Mouse (Mus musculus): ENCODE results near the gene Art3. TPM values are rescaled to one million over a fixed set of nuclear protein-coding genes. Genes with fewer than 3 reads are reported as not detected.

The Art3 gene
- polyA plus RNA-seq, 1 experiment from 2014 or later, result 2.3 TPM

DNA sequence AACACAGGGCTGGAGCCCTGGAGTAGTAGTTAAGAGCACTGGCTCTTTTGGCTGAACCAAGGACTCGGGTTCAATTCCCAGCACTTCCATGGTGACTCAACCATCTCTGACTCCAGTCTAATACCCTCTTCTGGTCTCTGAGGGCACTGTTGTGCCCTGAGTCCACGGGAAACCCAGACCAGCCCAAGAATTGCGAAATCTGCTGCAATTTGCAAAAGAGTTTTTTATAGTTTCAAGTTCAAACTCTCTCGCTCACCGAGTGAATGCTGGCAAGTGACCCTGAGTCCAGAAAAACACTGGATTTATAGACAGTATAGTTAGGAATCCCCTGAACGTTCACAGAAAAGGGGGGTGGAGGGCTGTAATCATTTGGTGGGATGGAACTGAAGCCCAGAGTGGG, 38.8 kb downstream of the Art3 start:
- Histone ChIP-seq H3K9ac (no peak overlapping the region), H3K27ac (no peak overlapping the region), H3K4me1 (peaks cover 18% of the 10 kb centered on the region; the same call in 1 of the 2 replicates), H3K36me3 (ENCODE audit: poor library complexity, severe bottlenecking) (no peaks in the 10 kb centered on the region), H3K4me2 (no peak overlapping the region), H3K9me3 (replicated peaks) (no peaks in the 10 kb centered on the region), H3K4me3 (no peak overlapping the region), H3K27me3 (no peaks in the 10 kb centered on the region)
- WGBS, result 83% methylated on average over 6 of the region's 6 CpGs
- ATAC-seq, result no peak

DNA sequence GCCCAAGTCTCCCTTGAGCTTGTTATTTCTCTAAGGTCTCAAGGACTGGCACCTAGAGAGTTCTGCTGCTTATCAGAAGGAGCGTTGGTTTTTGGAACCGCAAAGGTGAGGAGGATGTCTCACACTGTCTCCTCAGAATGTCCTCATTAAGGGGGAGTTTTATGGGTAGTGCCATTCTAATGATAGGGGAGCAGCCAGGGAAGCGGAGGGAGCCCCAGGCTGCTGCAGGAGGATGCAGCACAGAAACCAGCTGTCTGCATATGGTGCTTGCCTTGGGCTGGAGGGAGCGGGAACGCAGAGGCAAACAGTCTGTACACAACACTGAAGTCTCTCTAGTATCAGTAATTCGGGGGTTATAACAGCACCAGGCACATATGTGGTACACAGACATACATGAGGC, 39.3 kb downstream of the Art3 start:
- 85% methylated on average over 6 of the region's 6 CpGs for WGBS
- 0 out of 2 replicates have a peak overlapping the region, but pooled peaks have one; percentile 16 for H3K9ac ChIP-seq
- no peaks in the 10 kb centered on the region for H3K27me3 ChIP-seq

DNA sequence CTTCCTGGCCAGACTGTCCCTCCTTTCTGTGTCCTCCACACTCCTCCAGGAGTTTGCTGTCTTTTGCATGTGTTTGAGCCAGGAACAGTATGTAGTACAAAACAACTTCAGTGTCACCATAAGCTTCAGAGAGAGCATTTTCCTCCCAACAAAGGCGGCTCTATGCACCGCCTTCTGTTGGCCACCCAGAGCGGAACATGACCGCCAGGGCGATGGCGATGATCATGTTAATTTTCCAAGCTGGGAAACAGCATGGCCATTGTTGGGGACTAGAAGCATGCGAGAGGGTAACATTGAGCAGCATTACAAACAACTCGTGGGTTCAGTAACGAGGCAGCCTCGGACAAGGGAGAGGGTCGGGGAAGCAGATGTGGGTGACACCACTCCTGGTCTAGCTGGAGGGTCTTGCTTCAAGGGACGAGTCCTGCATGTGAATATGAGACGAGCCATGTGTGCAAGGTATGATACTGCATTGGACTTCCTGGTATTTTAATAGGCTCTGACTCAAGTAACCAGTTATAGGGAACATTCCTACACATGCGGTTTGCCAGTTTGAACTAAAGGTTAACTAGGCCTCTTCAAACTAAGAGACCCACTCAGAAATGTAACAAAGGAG, 39.8 kb downstream of the Art3 start:
- Histone ChIP-seq H3K9me3 (replicated peaks) (no peaks in the 10 kb centered on the region), H3K27me3 (no peaks in the 10 kb centered on the region), H3K4me1 (peaks cover 20% of the 10 kb centered on the region; the same call in 1 of the 2 replicates), H3K4me3 (no peak overlapping the region), H3K4me2 (no peak overlapping the region), H3K27ac (peak overlapping the region; percentile 23; the same call in 1 of the 2 replicates), H3K9ac (no peak overlapping the region), H3K36me3 (ENCODE audit: poor library complexity, severe bottlenecking) (no peaks in the 10 kb centered on the region)
- 46% methylated on average over 14 of the region's 14 CpGs for WGBS
- ATAC-seq, result peak; percentile 53; the same call in 1 of the 2 replicates

More for the DNA sequence above, 39.3 kb downstream of the Art3 start:
- H3K9me3 ChIP-seq (replicated peaks), result no peaks in the 10 kb centered on the region
- no peak for ATAC-seq
- no peak overlapping the region for H3K4me2 ChIP-seq
- H3K4me3 ChIP-seq, result no peak overlapping the region
- peaks cover 18% of the 10 kb centered on the region; the same call in 1 of the 2 replicates for H3K4me1 ChIP-seq
- peak overlapping the region; percentile 23; the same call in 1 of the 2 replicates for H3K27ac ChIP-seq
- no peaks in the 10 kb centered on the region for H3K36me3 ChIP-seq (ENCODE audit: poor library complexity, severe bottlenecking)

DNA sequence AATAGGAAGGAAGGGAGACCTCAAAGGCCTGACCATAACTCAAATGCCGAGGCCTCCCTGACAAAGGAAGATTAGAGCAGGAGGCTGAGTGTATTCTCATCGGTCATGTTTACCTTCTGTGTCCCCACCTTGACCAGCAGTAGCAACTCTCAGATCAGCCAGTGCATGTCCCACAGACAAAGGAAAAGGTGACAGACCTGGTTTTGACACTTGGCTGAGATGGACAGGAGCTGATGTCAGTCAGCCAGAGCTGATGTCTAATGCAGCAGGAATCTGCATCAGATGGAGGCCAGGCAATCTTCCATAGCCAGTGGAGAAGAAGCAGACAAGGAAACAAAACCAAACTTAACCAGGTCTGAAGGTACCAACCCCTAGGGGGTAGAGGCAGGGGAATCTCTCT, 41.0 kb downstream of the Art3 start:
- 80% methylated on average over 2 of the region's 2 CpGs for WGBS
- Histone ChIP-seq H3K4me2 (no peak overlapping the region), H3K36me3 (ENCODE audit: poor library complexity, severe bottlenecking) (no peaks in the 10 kb centered on the region), H3K9me3 (replicated peaks) (no peaks in the 10 kb centered on the region), H3K27ac (no peak overlapping the region), H3K4me1 (peaks cover 31% of the 10 kb centered on the region), H3K9ac (no peak overlapping the region), H3K4me3 (no peak overlapping the region), H3K27me3 (no peaks in the 10 kb centered on the region)
- no peak for ATAC-seq

DNA sequence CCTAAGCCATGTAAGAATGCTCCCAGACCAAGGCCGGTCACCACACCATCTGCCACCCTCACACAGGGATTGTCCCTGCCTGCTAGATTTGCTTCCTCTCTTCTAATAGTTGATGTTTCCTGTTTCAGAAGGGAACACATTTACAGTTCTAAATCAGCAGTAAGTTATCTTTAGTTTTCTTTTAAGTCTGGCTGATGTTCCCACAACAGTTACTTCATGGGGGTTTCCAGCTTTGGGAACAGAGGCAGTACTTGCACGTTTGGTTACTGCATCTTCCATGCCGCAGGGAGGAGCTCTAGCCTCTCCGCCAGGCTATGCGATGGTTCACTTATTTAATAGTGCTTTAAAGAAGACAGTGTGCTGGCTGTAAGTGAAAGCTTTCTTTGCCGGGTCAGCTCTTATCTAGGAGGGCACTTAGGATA, 43.1 kb downstream of the Art3 start:
- H3K4me2 ChIP-seq, result no peak overlapping the region
- H3K27me3 ChIP-seq, result no peaks in the 10 kb centered on the region
- no peaks in the 10 kb centered on the region for H3K9me3 ChIP-seq (replicated peaks)
- H3K9ac ChIP-seq, result no peak overlapping the region
- peaks cover 25% of the 10 kb centered on the region for H3K4me1 ChIP-seq
- no peak overlapping the region for H3K4me3 ChIP-seq
- H3K27ac ChIP-seq, result no peak overlapping the region
- ATAC-seq, result no peak
- H3K36me3 ChIP-seq (ENCODE audit: poor library complexity, severe bottlenecking), result no peaks in the 10 kb centered on the region
- WGBS, result 81% methylated on average over 6 of the region's 6 CpGs

DNA sequence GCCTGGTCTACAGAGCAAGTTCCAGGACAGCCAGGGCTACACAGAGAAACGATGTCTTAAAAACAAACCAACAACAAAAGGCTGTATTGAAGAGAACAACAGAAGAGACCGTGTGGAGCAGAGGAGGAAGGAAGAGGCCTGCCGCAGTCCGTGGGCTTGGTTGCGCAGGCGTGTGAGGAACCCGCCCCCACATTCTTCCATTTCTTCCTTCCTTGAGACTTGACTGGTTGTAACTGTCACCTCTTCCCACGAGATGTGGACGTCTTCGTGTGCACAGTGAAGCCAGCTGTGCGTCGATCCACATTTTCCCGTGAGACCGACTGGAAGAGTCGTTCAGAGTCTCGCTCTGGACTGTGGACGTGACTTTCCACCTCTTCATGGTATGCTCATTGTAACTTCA, 43.7 kb downstream of the Art3 start:
- Histone ChIP-seq H3K27me3 (no peaks in the 10 kb centered on the region), H3K27ac (no peak overlapping the region), H3K4me1 (peaks cover 25% of the 10 kb centered on the region), H3K9me3 (replicated peaks) (no peaks in the 10 kb centered on the region), H3K36me3 (ENCODE audit: poor library complexity, severe bottlenecking) (no peaks in the 10 kb centered on the region), H3K9ac (no peak overlapping the region), H3K4me3 (no peak overlapping the region), H3K4me2 (no peak overlapping the region)
- WGBS, result 87% methylated on average over 17 of the region's 17 CpGs
- no peak for ATAC-seq

DNA sequence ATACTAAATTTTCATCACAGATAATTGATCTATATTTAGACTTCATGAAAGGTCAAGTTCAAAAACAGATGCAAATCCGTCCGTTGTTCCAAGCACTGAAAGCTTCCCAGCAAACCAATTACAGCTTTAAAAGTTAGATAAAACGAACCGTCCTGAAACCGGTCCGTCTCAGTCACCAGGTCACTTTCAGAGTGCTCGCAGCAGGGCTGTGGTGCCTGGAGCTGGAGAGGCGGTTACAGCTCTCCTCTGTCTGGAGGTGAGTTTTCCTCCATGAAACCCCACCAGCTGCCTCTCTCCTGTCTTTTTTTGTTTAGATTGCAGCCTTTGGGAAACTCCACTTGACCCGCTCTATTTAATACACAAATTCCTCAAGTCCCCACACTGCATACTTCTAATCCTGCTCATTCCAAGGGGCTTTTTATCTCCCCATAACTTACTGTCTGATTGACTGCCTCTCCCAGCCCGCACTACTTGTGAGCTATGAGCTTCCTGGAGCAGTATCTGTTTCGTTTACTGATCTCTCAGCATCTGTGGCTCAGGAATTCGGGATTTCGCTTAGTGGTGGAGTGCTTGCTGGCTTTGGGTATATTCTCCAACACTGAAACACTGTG, 45.3 kb downstream of the Art3 start:
- H3K4me3 ChIP-seq, result no peak overlapping the region
- no peak overlapping the region for H3K27ac ChIP-seq
- H3K9me3 ChIP-seq (replicated peaks), result no peaks in the 10 kb centered on the region
- H3K4me1 ChIP-seq, result peaks cover 14% of the 10 kb centered on the region
- 33% methylated on average over 13 of the region's 13 CpGs for WGBS
- no peak for ATAC-seq
- H3K27me3 ChIP-seq, result no peaks in the 10 kb centered on the region
- no peak overlapping the region for H3K9ac ChIP-seq
- peak overlapping the region; percentile 12; the same call in 1 of the 2 replicates for H3K4me2 ChIP-seq
- no peaks in the 10 kb centered on the region for H3K36me3 ChIP-seq (ENCODE audit: poor library complexity, severe bottlenecking)

DNA sequence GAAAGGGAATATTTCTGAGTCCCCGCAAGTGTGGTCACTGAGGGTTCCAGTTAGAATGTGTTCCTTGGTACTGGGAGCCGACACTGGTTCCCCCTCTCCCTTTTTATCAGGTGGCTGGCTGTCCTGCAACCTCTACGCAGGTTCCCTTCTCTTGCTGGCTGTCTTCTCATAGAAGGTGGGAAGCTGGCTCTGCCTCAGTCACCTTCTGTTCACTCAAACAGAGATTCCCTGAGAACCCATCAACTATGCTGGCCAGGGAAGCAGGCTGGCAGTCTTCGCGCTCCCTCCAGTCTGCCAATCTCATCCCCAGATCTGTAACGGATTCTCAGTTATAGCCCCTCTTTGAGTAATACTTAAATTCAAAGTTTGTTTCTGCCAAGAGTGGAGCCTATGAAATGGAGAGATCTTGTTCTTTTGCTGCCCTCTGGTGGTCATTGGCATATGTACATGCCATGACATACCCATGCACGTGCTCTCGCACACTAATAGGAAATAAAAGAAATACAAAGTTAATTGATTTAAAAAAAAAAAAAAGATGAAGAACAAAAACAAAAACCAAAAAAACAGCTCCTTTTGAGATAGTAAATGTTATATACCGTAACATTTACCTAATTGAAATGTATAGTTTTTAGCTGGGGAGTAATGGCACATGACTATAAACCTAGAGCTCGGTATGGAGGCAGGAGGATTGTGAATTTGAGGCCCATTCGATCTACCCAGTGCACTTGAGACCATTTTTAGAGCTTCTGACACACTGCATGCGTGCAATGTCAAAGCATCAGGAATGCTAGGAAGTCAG, 50.1 kb downstream of the Art3 start:
- peaks cover 9% of the 10 kb centered on the region for H3K4me1 ChIP-seq
- H3K27ac ChIP-seq, result no peak overlapping the region
- H3K27me3 ChIP-seq, result no peaks in the 10 kb centered on the region
- H3K9me3 ChIP-seq (replicated peaks), result no peaks in the 10 kb centered on the region
- H3K36me3 ChIP-seq (ENCODE audit: poor library complexity, severe bottlenecking), result no peaks in the 10 kb centered on the region
- no peak overlapping the region for H3K4me3 ChIP-seq
- H3K9ac ChIP-seq, result no peak overlapping the region
- WGBS, result 40% methylated on average over 12 of the region's 12 CpGs
- peak; percentile 90 for ATAC-seq
- no peak overlapping the region for H3K4me2 ChIP-seq

DNA sequence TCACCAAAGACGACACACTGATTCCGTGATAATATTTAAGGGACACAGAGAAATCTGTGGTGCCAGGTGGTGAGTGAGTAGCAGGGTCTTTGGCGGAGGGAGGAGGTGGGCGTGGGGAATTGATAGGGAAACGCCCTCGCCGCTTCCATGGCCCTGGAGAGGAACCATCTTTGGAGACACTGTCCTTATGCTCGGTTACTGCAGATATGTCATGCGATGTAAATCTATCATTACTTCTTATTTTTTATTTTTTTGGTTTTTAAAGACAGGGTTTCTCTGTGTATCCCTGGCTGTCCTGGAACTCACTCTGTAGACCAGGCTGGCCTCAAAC, 50.7 kb downstream of the Art3 start:
- H3K9me3 ChIP-seq (replicated peaks), result no peaks in the 10 kb centered on the region
- peaks cover 3% of the 10 kb centered on the region; the same call in 1 of the 2 replicates for H3K4me1 ChIP-seq
- peak; percentile 20 for ATAC-seq

DNA sequence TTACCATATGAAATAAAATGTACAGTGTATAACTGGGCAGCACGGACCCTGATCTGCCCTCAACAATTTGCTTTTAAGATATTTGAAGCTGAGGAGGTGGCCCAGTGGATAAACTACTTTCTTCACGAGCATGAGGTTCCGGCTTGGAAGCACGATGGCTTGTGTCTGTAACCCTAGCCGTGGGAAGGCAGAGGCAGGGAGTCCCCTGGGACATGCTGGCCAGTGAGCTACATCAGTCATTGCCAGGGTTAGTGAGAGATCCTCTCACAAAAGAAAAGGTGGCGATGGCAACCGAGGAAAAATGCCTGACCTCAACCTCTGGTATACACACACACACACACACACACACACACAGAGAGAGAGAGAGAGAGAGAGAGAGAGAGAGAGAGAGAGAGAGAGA, 52.1 kb downstream of the Art3 start:
- Histone ChIP-seq H3K9me3 (replicated peaks) (no peaks in the 10 kb centered on the region), H3K4me1 (no peaks in the 10 kb centered on the region), H3K27me3 (no peaks in the 10 kb centered on the region), H3K4me3 (no peak overlapping the region), H3K27ac (no peak overlapping the region), H3K9ac (no peak overlapping the region), H3K4me2 (no peak overlapping the region), H3K36me3 (ENCODE audit: poor library complexity, severe bottlenecking) (no peaks in the 10 kb centered on the region)
- ATAC-seq, result no peak
- WGBS, result 80% methylated on average over 7 of the region's 7 CpGs

More for the DNA sequence above, 50.7 kb downstream of the Art3 start:
- Histone ChIP-seq H3K27ac (no peak overlapping the region), H3K9ac (no peak overlapping the region), H3K27me3 (no peaks in the 10 kb centered on the region), H3K36me3 (ENCODE audit: poor library complexity, severe bottlenecking) (no peaks in the 10 kb centered on the region), H3K4me2 (no peak overlapping the region), H3K4me3 (no peak overlapping the region)
- WGBS, result 64% methylated on average over 9 of the region's 9 CpGs

DNA sequence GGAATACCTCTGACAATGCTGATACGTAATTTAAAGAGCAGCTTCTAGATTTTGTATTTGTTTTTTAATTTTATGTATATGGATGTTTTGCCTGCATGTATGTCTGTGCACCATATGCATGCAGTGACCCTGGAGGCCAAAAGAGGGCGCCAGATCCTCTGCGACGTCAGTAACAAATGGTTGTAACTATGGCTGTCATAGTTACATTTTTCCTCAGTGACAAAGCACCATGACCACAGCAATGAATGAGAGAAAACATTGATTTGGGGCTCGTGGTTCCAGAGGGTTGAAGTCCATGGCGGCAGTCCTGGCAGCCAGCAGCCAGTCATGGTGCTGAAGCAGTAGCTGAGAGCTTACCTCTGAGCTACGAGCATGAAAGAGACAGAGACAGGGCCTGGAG, 53.2 kb downstream of the Art3 start:
- H3K9me3 ChIP-seq (replicated peaks), result no peaks in the 10 kb centered on the region
- no peaks in the 10 kb centered on the region for H3K4me1 ChIP-seq
- H3K27me3 ChIP-seq, result peaks cover 1% of the 10 kb centered on the region; the same call in 1 of the 2 replicates
- no peak overlapping the region for H3K4me2 ChIP-seq
- 47% methylated on average over 7 of the region's 7 CpGs for WGBS
- H3K36me3 ChIP-seq (ENCODE audit: poor library complexity, severe bottlenecking), result no peaks in the 10 kb centered on the region
- no peak overlapping the region for H3K27ac ChIP-seq
- no peak for ATAC-seq
- no peak overlapping the region for H3K9ac ChIP-seq
- H3K4me3 ChIP-seq, result no peak overlapping the region

DNA sequence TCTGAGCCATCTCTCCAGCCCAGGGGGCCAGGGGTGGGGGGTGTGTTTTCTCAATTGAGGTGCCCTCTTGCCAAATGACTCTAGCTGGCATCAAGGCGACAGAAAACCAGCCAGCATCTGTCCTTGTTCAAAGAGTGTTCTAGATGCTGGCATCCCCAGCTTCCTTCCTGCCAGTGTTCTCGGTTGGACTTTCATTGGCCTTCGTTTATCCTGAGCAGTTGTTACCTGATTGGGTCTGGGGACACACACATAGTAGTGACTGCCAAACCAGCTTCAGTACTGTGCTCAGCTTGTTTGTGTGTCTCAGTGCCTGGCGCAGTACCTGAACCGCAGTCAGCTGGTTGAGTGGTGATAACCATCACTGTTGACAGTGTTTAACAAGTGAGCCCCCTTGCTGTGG, 54.5 kb downstream of the Art3 start:
- no peak overlapping the region for H3K27ac ChIP-seq
- H3K36me3 ChIP-seq (ENCODE audit: poor library complexity, severe bottlenecking), result no peaks in the 10 kb centered on the region
- H3K27me3 ChIP-seq, result peaks cover 12% of the 10 kb centered on the region
- H3K9me3 ChIP-seq (replicated peaks), result no peaks in the 10 kb centered on the region
- no peak overlapping the region for H3K4me3 ChIP-seq
- H3K4me1 ChIP-seq, result no peaks in the 10 kb centered on the region
- H3K4me2 ChIP-seq, result no peak overlapping the region
- no peak for ATAC-seq
- 89% methylated on average over 5 of the region's 5 CpGs for WGBS
- no peak overlapping the region for H3K9ac ChIP-seq

Measured in forebrain, embryonic 13.5 days (tissue).